Mouse (Mus musculus) stomach, postnatal 0 days (tissue): ENCODE results near the gene Gm49320. TPM values are rescaled to one million over a fixed set of nuclear protein-coding genes. Genes with fewer than 3 reads are reported as not detected.

ENCODE experiments used
- ATAC-seq: fragments of 200-750 bp; cut with Nextera tagmentation; 2 replicates; pipeline ENCODE4 v1.8.0; 2017; ENCODE audit not compliant: low FRiP score, low TSS enrichment
- DNase-seq: peaks from one replicate; pipeline ENCODE4 v3.0.0-alpha.2; 2016; ENCODE audit warnings: low spot score
- H3K27ac ChIP-seq: fragments of 300-500 bp; sonication (generic); replicated peaks from 2 replicates; pipeline ENCODE4 v1.5.1; 2014; ENCODE audit warnings: mild to moderate bottlenecking, control low read depth
- H3K27me3 ChIP-seq: fragments of 300-500 bp; sonication (generic); 2 replicates; pipeline ENCODE4 v1.6.1; 2014; ENCODE audit warnings: low read length; ENCODE audit not compliant: control insufficient read depth, insufficient read depth
- H3K36me3 ChIP-seq: fragments of 300-500 bp; sonication (generic); 2 replicates; pipeline ENCODE4 v1.6.1; 2014; ENCODE audit warnings: low read length, mixed read lengths; ENCODE audit not compliant: control insufficient read depth, insufficient read depth
- H3K4me1 ChIP-seq: fragments of 300-500 bp; sonication (generic); replicated peaks from 2 replicates; pipeline ENCODE4 v1.6.1; 2014; ENCODE audit warnings: antibody characterized with exemption; ENCODE audit not compliant: control insufficient read depth, insufficient read depth
- H3K4me2 ChIP-seq: fragments of 300-500 bp; sonication (generic); replicated peaks from 2 replicates; pipeline ENCODE4 v1.6.1; 2014; ENCODE audit warnings: low read depth, mild to moderate bottlenecking, control low read depth, moderate library complexity
- H3K4me3 ChIP-seq: fragments of 300-500 bp; sonication (generic); 2 replicates; pipeline ENCODE4 v1.5.1; 2014; ENCODE audit warnings: low read depth, low read length, control low read depth
- H3K9ac ChIP-seq: fragments of 300-500 bp; sonication (generic); 2 replicates; pipeline ENCODE4 v1.6.1; 2014; ENCODE audit warnings: mild to moderate bottlenecking, low read length, control low read depth, mixed read lengths
- H3K9me3 ChIP-seq: fragments of 300-500 bp; sonication (generic); 2 replicates; pipeline ENCODE4 v1.6.1; 2016; ENCODE audit warnings: low read length; ENCODE audit not compliant: control insufficient read depth
- CTCF ChIP-seq: IDR thresholded peaks from 2 replicates; pipeline ENCODE4 v1.5.1; 2016; ENCODE audit warnings: antibody characterized with exemption, low read depth, mild to moderate bottlenecking, moderate library complexity
- EP300 ChIP-seq: optimal IDR thresholded peaks from 2 replicates; pipeline ENCODE3; 2016; ENCODE audit warnings: antibody characterized with exemption
- WGBS: fragments of 180-500 bp; shearing (Covaris S2); extraction: QIAGEN DNeasy Blood & Tissue Kit; methylation state at CpG from one replicate; pipeline ENCODE4 v1.1.7; 2014; 5-methylcytosine and 5-hydroxymethylcytosine counted together
- polyA plus RNA-seq: library from polyadenylated mRNA; unstranded; fragments of >200 nt; fragmentation: Nextera tagmentation; extraction: Ambion mirVana; gene quantifications from 2 replicates; pipeline ENCODE4 v1.2.1, GENCODE M21; 2015

Gm49320 gene
- polyA plus RNA-seq, 1 experiment from 2014 or later: 0.42 TPM

- H3K27ac ChIP-seq: peak overlapping the region; percentile 61
- H3K9ac ChIP-seq: peak overlapping the region; percentile 67
- ATAC-seq: peak; percentile 52
- no peak for DNase-seq
- no peaks in the 10 kb centered on the region for H3K27me3 ChIP-seq
- TF ChIP-seq CTCF: no peak
- no peak for TF ChIP-seq EP300
- peaks cover 22% of the 10 kb centered on the region for H3K36me3 ChIP-seq
- peak overlapping the region; percentile 94 for H3K4me2 ChIP-seq
- H3K9me3 ChIP-seq: no peaks in the 10 kb centered on the region
- WGBS: under 1% methylated on average over 32 of the region's 32 CpGs
- H3K4me3 ChIP-seq: peak overlapping the region; percentile 62
- H3K4me1 ChIP-seq: no peaks in the 10 kb centered on the region; the same call in 1 of the 2 replicates
These were observed 20.0 kb downstream of the Gm49320 start for GRCm38 (mm10) chr8:4258678-4259077.

GRCm38 (mm10) chr8:4259125-4259804 is 20.6 kb downstream of the Gm49320 start, which contains the start of gene Ctxn1:
TSS of gene Ctxn1 (minus strand) at chr8:4259274.
- Histone ChIP-seq H3K27ac (peak within 1 kb of the TSS; percentile 61), H3K36me3 (peaks cover 22% of the 10 kb centered on the region), H3K9ac (peak within 1 kb of the TSS; percentile 67), H3K27me3 (no peaks in the 10 kb centered on the region), H3K4me3 (peak within 1 kb of the TSS; percentile 62), H3K4me1 (no peaks in the 10 kb centered on the region; the same call in 1 of the 2 replicates), H3K4me2 (peak within 1 kb of the TSS; percentile 94), H3K9me3 (no peaks in the 10 kb centered on the region)
- no peak for TF ChIP-seq EP300
- TF ChIP-seq CTCF: no peak
- DNase-seq (peak; percentile 98), ATAC-seq (peak; percentile 95)
- WGBS: 9% methylated on average over 19 of the region's 33 CpGs

DNA sequence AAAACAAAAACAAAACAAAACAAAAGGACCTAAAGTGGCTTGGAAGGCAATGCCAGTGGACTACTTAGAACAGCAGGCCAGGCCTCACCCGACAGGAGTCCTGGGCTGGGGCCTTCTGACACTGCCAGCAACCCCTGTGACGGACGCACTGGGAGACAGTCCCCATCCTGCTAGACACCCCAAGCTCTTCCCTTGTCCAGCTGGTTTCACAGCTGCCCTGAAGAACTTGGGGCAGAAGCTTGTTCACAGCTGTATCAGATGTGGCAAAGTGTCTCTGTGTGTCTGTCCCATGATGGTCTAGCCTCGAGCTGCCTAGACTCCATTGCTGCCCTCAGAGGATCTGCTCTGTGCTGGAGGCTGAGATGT is 21.1 kb downstream of the Gm49320 start:
- Histone ChIP-seq H3K27me3 (no peaks in the 10 kb centered on the region), H3K4me1 (no peaks in the 10 kb centered on the region), H3K9ac (no peak overlapping the region), H3K36me3 (peaks cover 22% of the 10 kb centered on the region), H3K4me3 (no peak overlapping the region), H3K9me3 (no peaks in the 10 kb centered on the region), H3K27ac (peak overlapping the region; percentile 61), H3K4me2 (no peak overlapping the region; the same call in 1 of the 2 replicates)
- WGBS: 84% methylated on average over 4 of the region's 4 CpGs
- TF ChIP-seq CTCF (no peak), EP300 (no peak)
- ATAC-seq (no peak), DNase-seq (no peak)

DNA sequence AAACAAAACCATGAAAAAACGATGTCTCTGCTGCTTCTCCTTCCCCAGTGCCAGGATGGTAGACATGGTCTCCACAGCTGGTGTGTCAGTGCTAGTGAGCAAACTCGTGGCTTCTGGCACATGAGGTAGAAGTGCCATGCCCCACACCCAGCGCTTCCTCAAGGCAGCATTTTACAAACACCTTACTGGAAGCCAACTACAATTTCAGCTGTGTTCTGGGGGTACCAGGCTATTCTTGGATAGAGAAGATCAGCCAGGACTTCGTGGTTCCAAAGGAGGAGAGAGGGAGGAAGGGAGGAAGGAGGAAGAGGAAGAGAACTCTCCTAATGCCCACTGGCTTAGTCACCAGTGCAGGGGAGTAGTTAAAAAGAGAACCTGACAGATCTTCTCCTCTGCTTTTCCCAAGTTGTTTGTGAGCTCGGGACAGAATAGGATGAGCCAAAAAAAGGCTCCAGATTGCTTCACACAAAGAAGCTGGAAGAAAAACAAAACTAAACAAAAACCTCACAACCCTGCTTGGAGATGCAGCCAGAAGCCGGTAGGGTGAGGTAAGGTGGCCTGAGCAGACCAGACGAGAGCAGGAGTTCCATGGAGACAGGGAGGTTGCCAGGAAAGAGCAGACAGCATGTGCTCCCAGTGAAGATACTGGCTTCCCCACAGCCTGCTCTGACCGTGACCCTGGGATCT is 24.6 kb downstream of the Gm49320 start:
- no peaks in the 10 kb centered on the region for H3K4me1 ChIP-seq
- no peak overlapping the region for H3K4me2 ChIP-seq
- H3K36me3 ChIP-seq: peaks cover 42% of the 10 kb centered on the region
- H3K27me3 ChIP-seq: no peaks in the 10 kb centered on the region
- H3K27ac ChIP-seq: no peak overlapping the region
- no peak for ATAC-seq
- 86% methylated on average over 8 of the region's 8 CpGs for WGBS
- no peak overlapping the region for H3K9ac ChIP-seq
- DNase-seq: no peak
- TF ChIP-seq CTCF: no peak
- no peak for TF ChIP-seq EP300
- no peak overlapping the region for H3K4me3 ChIP-seq
- H3K9me3 ChIP-seq: no peaks in the 10 kb centered on the region

GRCm38 (mm10) chr8:4265160-4265914 is 26.7 kb downstream of the Gm49320 start:
- H3K4me1 ChIP-seq: no peaks in the 10 kb centered on the region
- 87% methylated on average over 15 of the region's 15 CpGs for WGBS
- ATAC-seq (no peak), DNase-seq (peak; percentile 9)
- peaks cover 50% of the 10 kb centered on the region for H3K36me3 ChIP-seq
- no peak overlapping the region for H3K4me2 ChIP-seq
- no peak overlapping the region for H3K27ac ChIP-seq
- H3K4me3 ChIP-seq: no peak overlapping the region
- TF ChIP-seq EP300: no peak
- no peak for TF ChIP-seq CTCF
- H3K9me3 ChIP-seq: no peaks in the 10 kb centered on the region
- no peak overlapping the region for H3K9ac ChIP-seq
- H3K27me3 ChIP-seq: no peaks in the 10 kb centered on the region
